Mouse (Mus musculus): ENCODE results near the gene Macrod2. TPM values are rescaled to one million over a fixed set of nuclear protein-coding genes. Genes with fewer than 3 reads are reported as not detected.

Macrod2 gene
- total and polyA plus RNA-seq, 2 experiments from 2014 or later, result 5.5 to 17.4 TPM

DNA sequence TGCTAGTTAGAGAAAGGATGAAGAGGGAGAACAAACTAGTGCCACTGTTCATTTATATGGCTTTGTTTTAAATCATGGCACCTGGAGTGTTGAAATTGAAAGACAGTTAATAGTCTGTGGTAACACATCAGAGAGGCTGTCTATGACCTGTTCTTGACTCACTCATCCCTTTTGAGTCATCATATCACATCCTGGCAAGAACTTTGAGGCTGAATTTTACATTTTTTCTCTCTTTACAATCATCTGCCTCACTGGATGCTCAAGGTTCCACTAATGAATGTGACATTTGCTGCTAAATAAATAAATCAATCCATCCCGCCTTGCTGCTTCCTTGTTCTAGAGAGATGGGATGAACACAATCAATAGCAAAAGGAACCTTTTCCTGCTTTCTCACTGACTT lies 1068.8 kb downstream of the Macrod2 start:
- Histone ChIP-seq H3K27me3 (ENCODE audit: control insufficient read depth, insufficient read depth, low read length) (no peaks in the 10 kb centered on the region), H3K36me3 (replicated peaks; ENCODE audit: control insufficient read depth, insufficient read depth, low read length) (no peaks in the 10 kb centered on the region), H3K9ac (replicated peaks; ENCODE audit: low read depth, low read length) (no peak overlapping the region), H3K27ac (ENCODE audit: low read depth) (no peak overlapping the region), H3K4me2 (ENCODE audit: low read depth, low read length) (no peak overlapping the region), H3K4me1 (ENCODE audit: control insufficient read depth, insufficient read depth) (no peaks in the 10 kb centered on the region), H3K4me3 (ENCODE audit: low read depth, low read length) (no peak overlapping the region), H3K9me3 (replicated peaks; ENCODE audit: control insufficient read depth, low read length) (no peaks in the 10 kb centered on the region)
- DNase-seq (ENCODE audit: low spot score) (no peak), ATAC-seq (ENCODE audit: insufficient read depth, low read depth) (no peak)
- WGBS, result 87% methylated on average over 1 of the region's 1 CpGs
- no peak for TF ChIP-seq CTCF (IDR thresholded peaks at IDR 0.05; ENCODE audit: low read depth)
- no peak for TF ChIP-seq EP300 (IDR thresholded peaks at IDR 0.05; ENCODE audit: low read depth)

DNA sequence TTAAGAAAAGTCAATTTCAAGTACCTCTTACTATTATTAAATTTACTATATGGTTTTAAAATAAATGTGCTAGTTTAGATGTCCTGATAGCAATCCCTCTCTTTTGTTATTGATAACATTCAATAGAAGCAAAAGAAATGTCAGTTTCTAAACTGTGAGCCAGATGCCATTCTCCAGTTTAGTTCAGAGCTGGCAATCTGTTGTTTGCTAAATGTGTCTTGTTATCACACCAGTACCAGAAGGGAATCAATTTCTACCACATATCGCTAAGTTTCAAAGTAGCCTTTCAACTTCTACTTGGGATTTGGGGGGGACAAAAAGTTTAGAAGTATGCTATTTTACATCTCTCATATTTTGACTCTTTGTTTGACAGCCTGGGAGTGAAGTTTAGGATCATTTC lies 1077.7 kb downstream of the Macrod2 start:
- 78% methylated on average over 1 of the region's 1 CpGs for WGBS
- no peaks in the 10 kb centered on the region for H3K4me1 ChIP-seq (ENCODE audit: control insufficient read depth, insufficient read depth)
- no peaks in the 10 kb centered on the region for H3K27me3 ChIP-seq (ENCODE audit: control insufficient read depth, insufficient read depth, low read length)

DNA sequence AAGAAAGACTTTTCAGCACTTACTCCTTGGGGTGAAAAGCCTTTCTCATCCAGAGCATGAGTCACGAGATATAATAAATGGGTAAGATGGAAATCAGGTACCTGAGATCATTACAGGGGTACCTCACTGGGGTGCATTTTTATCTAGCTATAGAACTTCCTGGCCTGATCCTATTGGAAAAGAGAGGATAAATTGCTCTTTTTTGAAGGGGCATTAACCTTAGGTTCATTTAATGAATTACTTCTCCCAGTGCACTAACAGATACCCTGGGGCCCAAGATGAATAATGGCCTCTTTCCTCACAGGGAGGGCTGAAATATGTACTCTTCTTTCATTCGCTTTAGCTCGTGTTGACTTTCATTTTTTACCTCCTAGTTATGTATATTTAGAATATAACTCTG lies 1082.5 kb downstream of the Macrod2 start:
- H3K27ac ChIP-seq (ENCODE audit: low read depth), result no peak overlapping the region
- WGBS, result 77% methylated on average over 3 of the region's 3 CpGs
- no peak overlapping the region for H3K4me3 ChIP-seq (ENCODE audit: low read depth, low read length)
- no peak for TF ChIP-seq CTCF (IDR thresholded peaks at IDR 0.05; ENCODE audit: low read depth)
- no peak for TF ChIP-seq EP300 (IDR thresholded peaks at IDR 0.05; ENCODE audit: low read depth)
- H3K36me3 ChIP-seq (replicated peaks; ENCODE audit: control insufficient read depth, insufficient read depth, low read length), result no peaks in the 10 kb centered on the region
- H3K4me2 ChIP-seq (ENCODE audit: low read depth, low read length), result no peak overlapping the region
- H3K4me1 ChIP-seq (ENCODE audit: control insufficient read depth, insufficient read depth), result no peaks in the 10 kb centered on the region
- ATAC-seq (ENCODE audit: insufficient read depth, low read depth) (no peak), DNase-seq (ENCODE audit: low spot score) (no peak)
- H3K9ac ChIP-seq (replicated peaks; ENCODE audit: low read depth, low read length), result no peak overlapping the region
- H3K27me3 ChIP-seq (ENCODE audit: control insufficient read depth, insufficient read depth, low read length), result no peaks in the 10 kb centered on the region
- no peaks in the 10 kb centered on the region for H3K9me3 ChIP-seq (replicated peaks; ENCODE audit: control insufficient read depth, low read length)

More for the DNA sequence above, 1077.7 kb downstream of the Macrod2 start:
- Histone ChIP-seq H3K4me3 (ENCODE audit: low read depth, low read length) (no peak overlapping the region), H3K9ac (replicated peaks; ENCODE audit: low read depth, low read length) (no peak overlapping the region), H3K4me2 (ENCODE audit: low read depth, low read length) (no peak overlapping the region), H3K27ac (ENCODE audit: low read depth) (no peak overlapping the region), H3K9me3 (replicated peaks; ENCODE audit: control insufficient read depth, low read length) (no peaks in the 10 kb centered on the region), H3K36me3 (replicated peaks; ENCODE audit: control insufficient read depth, insufficient read depth, low read length) (no peaks in the 10 kb centered on the region)
- ATAC-seq (ENCODE audit: insufficient read depth, low read depth) (no peak), DNase-seq (ENCODE audit: low spot score) (no peak)
- no peak for TF ChIP-seq CTCF (IDR thresholded peaks at IDR 0.05; ENCODE audit: low read depth)
- TF ChIP-seq EP300 (IDR thresholded peaks at IDR 0.05; ENCODE audit: low read depth), result no peak

- no peak for TF ChIP-seq EP300 (IDR thresholded peaks at IDR 0.05; ENCODE audit: low read depth)
- no peak for TF ChIP-seq CTCF (IDR thresholded peaks at IDR 0.05; ENCODE audit: low read depth)
- ATAC-seq (ENCODE audit: insufficient read depth, low read depth) (no peak), DNase-seq (ENCODE audit: low spot score) (no peak)
- Histone ChIP-seq H3K9ac (replicated peaks; ENCODE audit: low read depth, low read length) (no peak overlapping the region), H3K9me3 (replicated peaks; ENCODE audit: control insufficient read depth, low read length) (no peaks in the 10 kb centered on the region), H3K27ac (ENCODE audit: low read depth) (no peak overlapping the region), H3K27me3 (ENCODE audit: control insufficient read depth, insufficient read depth, low read length) (no peaks in the 10 kb centered on the region), H3K4me3 (ENCODE audit: low read depth, low read length) (no peak overlapping the region), H3K4me2 (ENCODE audit: low read depth, low read length) (no peak overlapping the region), H3K36me3 (replicated peaks; ENCODE audit: control insufficient read depth, insufficient read depth, low read length) (no peaks in the 10 kb centered on the region), H3K4me1 (ENCODE audit: control insufficient read depth, insufficient read depth) (no peaks in the 10 kb centered on the region)
- 69% methylated on average over 3 of the region's 3 CpGs for WGBS
These were observed 1095.4 kb downstream of the Macrod2 start for GRCm38 (mm10) chr2:141490518-141490917.

DNA sequence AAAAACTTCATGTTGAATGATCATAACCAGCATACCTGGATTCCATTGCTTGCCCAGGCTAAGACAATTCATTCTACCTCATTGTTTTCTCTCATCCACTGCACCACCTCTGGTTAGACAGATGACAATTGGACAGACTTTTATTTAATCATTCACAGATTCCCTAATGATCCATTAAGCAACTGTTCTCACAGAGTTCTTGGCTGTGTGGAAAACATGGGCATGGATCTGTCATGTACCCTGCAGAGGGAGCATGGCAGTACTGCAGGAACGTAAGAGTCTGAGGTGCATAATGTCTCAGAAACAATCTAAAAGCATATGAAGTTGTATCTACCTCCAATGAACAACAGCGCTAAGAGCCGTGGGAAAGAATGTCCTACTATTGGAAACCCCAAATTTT lies 1110.3 kb downstream of the Macrod2 start:
- Histone ChIP-seq H3K4me2 (ENCODE audit: low read depth, low read length) (no peak overlapping the region), H3K4me1 (ENCODE audit: control insufficient read depth, insufficient read depth) (no peaks in the 10 kb centered on the region), H3K36me3 (replicated peaks; ENCODE audit: control insufficient read depth, insufficient read depth, low read length) (no peaks in the 10 kb centered on the region), H3K4me3 (ENCODE audit: low read depth, low read length) (no peak overlapping the region), H3K27me3 (ENCODE audit: control insufficient read depth, insufficient read depth, low read length) (no peaks in the 10 kb centered on the region), H3K9me3 (replicated peaks; ENCODE audit: control insufficient read depth, low read length) (no peaks in the 10 kb centered on the region), H3K27ac (ENCODE audit: low read depth) (no peak overlapping the region), H3K9ac (replicated peaks; ENCODE audit: low read depth, low read length) (no peak overlapping the region)
- TF ChIP-seq CTCF (IDR thresholded peaks at IDR 0.05; ENCODE audit: low read depth), result no peak
- no peak for TF ChIP-seq EP300 (IDR thresholded peaks at IDR 0.05; ENCODE audit: low read depth)
- WGBS, result 87% methylated on average over 3 of the region's 3 CpGs
- ATAC-seq (ENCODE audit: insufficient read depth, low read depth), result no peak
- no peak for DNase-seq (ENCODE audit: low spot score)
